In the genomic region with DNA sequence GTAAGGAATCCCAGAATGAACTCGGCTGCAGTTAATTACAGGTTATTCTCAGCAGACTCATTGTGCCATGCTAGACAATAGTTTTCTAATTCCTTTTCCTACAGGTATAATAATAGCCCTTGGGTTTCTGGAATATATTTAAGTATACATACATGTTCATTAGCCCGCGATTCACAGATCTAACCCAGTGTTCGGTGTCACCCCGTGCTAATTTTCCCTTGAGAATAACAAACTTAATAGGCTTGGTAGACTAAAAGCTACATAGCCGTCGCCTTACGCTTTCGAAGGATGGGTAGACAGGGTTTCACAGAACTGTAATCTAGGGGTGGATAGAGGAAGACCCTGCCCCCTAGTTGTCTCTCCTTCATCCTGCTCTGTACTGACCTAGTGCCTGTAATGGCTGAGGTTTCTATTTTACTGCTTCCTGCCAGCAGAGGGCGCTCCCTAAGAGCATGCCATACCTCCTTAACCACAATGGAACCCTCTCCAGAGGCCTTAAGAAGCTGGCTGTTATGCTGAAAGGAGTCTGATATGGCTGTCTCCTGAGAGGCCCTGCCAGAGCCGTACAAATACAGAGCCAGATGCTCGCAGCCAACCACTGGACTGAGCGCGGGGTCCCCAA, we compare ENCODE assay signal across 9 mouse cellular contexts. TPM values are rescaled to one million over a fixed set of nuclear protein-coding genes. Genes with fewer than 3 reads are reported as not detected.
A peak's percentile ranks its signal among the peaks of the same experiment; 100 is the strongest.
DNase-seq lines count a peak whose midpoint lies in the region; ATAC-seq and TF ChIP-seq lines count a peak whose summit lies in the region.
"Had no signal": no experiment of that assay in that cellular context is flagged by ENCODE, and none has a peak within 500 bp of the region (broad histone marks: within the 10 kb centered on the region; RNA-seq: fewer than 3 reads in every experiment).

No protein-coding gene starts in this region.

- no peak for TF ChIP-seq EP300 in MEL (IDR thresholded peaks at IDR 0.05; ENCODE audit: low read depth in 1 of 2, low read length in 2 of 2)

- WGBS in forebrain, embryonic 16.5 days: 46% methylated on average over 14 of the region's 14 CpGs
- 59% methylated on average over 14 of the region's 14 CpGs for WGBS in lung, adult 2 months

- no peaks in the 10 kb centered on the region for H3K9me3 ChIP-seq in MEL (replicated peaks; ENCODE audit: insufficient read depth, low read length)
- peaks cover 3% of the 10 kb centered on the region; the same call in 1 of the 2 replicates for H3K9me3 ChIP-seq in forebrain, embryonic 16.5 days (ENCODE audit: control insufficient read depth, low read length)
- H3K9me3 ChIP-seq: liver, embryonic 15.5 days had no signal

- H3K79me2 ChIP-seq in MEL (ENCODE audit: control insufficient read depth, insufficient read depth, low read length, poor library complexity): no peaks in the 10 kb centered on the region

- TF ChIP-seq CTCF in MEL (IDR thresholded peaks at IDR 0.05 in 2 of 3, conservative IDR thresholded peaks at IDR 0.05 in 1 of 3; ENCODE audit: control insufficient read depth in 1 of 3, insufficient read depth in 1 of 3, low read depth in 2 of 3, low read length in 3 of 3, poor library complexity in 1 of 3, severe bottlenecking in 1 of 3): peak; percentile 64 to 78 (median 76)
- TF ChIP-seq CTCF in lung, adult 2 months (IDR thresholded peaks at IDR 0.05; ENCODE audit: insufficient read depth, low read length): peak; percentile 70

- H3K4me3 ChIP-seq in MEL (ENCODE audit: control insufficient read depth in 1 of 2, insufficient read depth in 1 of 2, low read depth in 2 of 2, low read length in 2 of 2): no peak overlapping the region
- H3K4me3 ChIP-seq in forebrain, embryonic 16.5 days (replicated peaks; ENCODE audit: low read length): no peak overlapping the region
- no peak overlapping the region for H3K4me3 ChIP-seq in lung, adult 2 months (replicated peaks; ENCODE audit: extremely low read depth, low read depth, low read length)
- H3K4me3 ChIP-seq: liver, embryonic 15.5 days had no signal

- no peaks in the 10 kb centered on the region for H3K36me3 ChIP-seq in MEL (ENCODE audit: control insufficient read depth in 1 of 2, insufficient read depth in 2 of 2, low read length in 2 of 2)
- no peaks in the 10 kb centered on the region for H3K36me3 ChIP-seq in forebrain, embryonic 16.5 days (ENCODE audit: control insufficient read depth, insufficient read depth)
- H3K36me3 ChIP-seq: liver, embryonic 15.5 days had no signal

- peak; percentile 72 for ATAC-seq in forebrain, embryonic 16.5 days
- ATAC-seq in neutrophil, adult 5-6 weeks (ENCODE audit: extremely low read depth, insufficient number of reproducible peaks, low FRiP score, poor library complexity, severe bottlenecking): peak; percentile 50

- TF ChIP-seq RAD21 in MEL (IDR thresholded peaks at IDR 0.05; ENCODE audit: low read depth, low read length): peak; percentile 57

- H3K4me1 ChIP-seq in MEL (ENCODE audit: control insufficient read depth in 1 of 2, insufficient read depth in 2 of 2, low read length in 2 of 2): no peaks in the 10 kb centered on the region
- H3K4me1 ChIP-seq in forebrain, embryonic 16.5 days (replicated peaks; ENCODE audit: control insufficient read depth, insufficient read depth, low read length): no peaks in the 10 kb centered on the region
- peaks cover 2% of the 10 kb centered on the region for H3K4me1 ChIP-seq in lung, adult 2 months (ENCODE audit: control insufficient read depth, insufficient read depth, low read length)
- H3K4me1 ChIP-seq: liver, embryonic 15.5 days had no signal

- no peaks in the 10 kb centered on the region for H3K27me3 ChIP-seq in MEL (ENCODE audit: control insufficient read depth in 1 of 2, insufficient read depth in 2 of 2, low read length in 2 of 2)
- H3K27me3 ChIP-seq in forebrain, embryonic 16.5 days (replicated peaks; ENCODE audit: control insufficient read depth, insufficient read depth, low read length): no peaks in the 10 kb centered on the region
- H3K27me3 ChIP-seq: liver, embryonic 15.5 days had no signal

- H3K27ac ChIP-seq in MEL (ENCODE audit: control insufficient read depth, low read depth, low read length): no peak overlapping the region
- H3K27ac ChIP-seq in forebrain, embryonic 16.5 days (ENCODE audit: low read length): no peak overlapping the region
- H3K27ac ChIP-seq: liver, embryonic 15.5 days had no signal

- peak; percentile 61 for DNase-seq in MEL (ENCODE audit: low read depth, low spot score)
- peak; percentile 79 to 84 for DNase-seq in cerebellum, adult 18-20 months
- DNase-seq in heart, postnatal 14 days: peak; percentile 79 to 84
- peak; percentile 79 for DNase-seq in layer of hippocampus, adult 11-12 months (ENCODE audit: low spot score)
- peak; percentile 76 for DNase-seq in lung, adult 2 months
- peak; percentile 81 for DNase-seq in thymus, postnatal 0 days (ENCODE audit: low spot score)

- H3K9ac ChIP-seq in MEL (ENCODE audit: control insufficient read depth, low read depth, low read length, poor library complexity, severe bottlenecking): no peak overlapping the region
- H3K9ac ChIP-seq in forebrain, embryonic 16.5 days (replicated peaks; ENCODE audit: low read depth, low read length): no peak overlapping the region
- H3K9ac ChIP-seq: liver, embryonic 15.5 days had no signal

- no peak for TF ChIP-seq POLR2A in MEL (IDR thresholded peaks at IDR 0.05; ENCODE audit: control insufficient read depth in 1 of 2, insufficient read depth in 1 of 2, low read depth in 1 of 2, low read length in 2 of 2, poor library complexity in 1 of 2)
- no peak for TF ChIP-seq POLR2A in lung, adult 2 months (IDR thresholded peaks at IDR 0.05; ENCODE audit: borderline replicate concordance, extremely low read depth, low read depth, low read length)

- intact Hi-C loops in heart, postnatal 14 days (cut with DNase I): loop anchor here (2.0 to 5.0 kb wide), 3 partner anchors 106 to 250 kb away; no protein-coding TSS in a partner anchor

- H3K4me2 ChIP-seq in forebrain, embryonic 16.5 days (ENCODE audit: low read length): no peak overlapping the region
- H3K4me2 ChIP-seq: liver, embryonic 15.5 days had no signal

TF ChIP-seq in MEL, 35 proteins besides CTCF, POLR2A, EP300 and RAD21:
- TF ChIP-seq MXI1 (IDR thresholded peaks at IDR 0.05; ENCODE audit: low read depth, low read length): no peak
- no peak for TF ChIP-seq USF2 (IDR thresholded peaks at IDR 0.05; ENCODE audit: borderline replicate concordance in 1 of 2, insufficient read depth in 1 of 2, low read depth in 1 of 2, low read length in 2 of 2)
- no peak for TF ChIP-seq JUND (IDR thresholded peaks at IDR 0.05; ENCODE audit: low read depth, low read length)
- no peak for TF ChIP-seq ETS1 (IDR thresholded peaks at IDR 0.05; ENCODE audit: low read depth, low read length)
- peak; percentile 49 for TF ChIP-seq ZC3H11A (IDR thresholded peaks at IDR 0.05; ENCODE audit: low read depth, low read length)
- peak; percentile 82 for TF ChIP-seq SMC3 (IDR thresholded peaks at IDR 0.05; ENCODE audit: low read depth, low read length)
TF ChIP-seq in MEL: peak in this region for 2.

RNA-seq across cellular contexts. Expression of a gene that starts 49.8 kb away (rescaled TPM):
- not detected in 2 replicates for total RNA-seq in MEL (2012; rRNA removed)
- polyA plus RNA-seq in MEL (2012; ENCODE audit: insufficient read depth in 1 of 2, insufficient read length in 2 of 2, low read depth in 1 of 2, low replicate concordance in 2 of 2, missing spikeins in 1 of 2): not detected
- polyA plus RNA-seq in forebrain, embryonic 16.5 days (2015; fragmentation: Nextera tagmentation; extraction: Ambion mirVana): 0.53 TPM in 1 of 2 replicates, not detected in the other
- total RNA-seq in heart, postnatal 14 days (2021): not detected
- 0.18 TPM in 1 of 2 replicates, not detected in the other for polyA plus RNA-seq in lung, adult 2 months (2012; rRNA removed)
- total RNA-seq in neutrophil, adult 5-6 weeks (2017): not detected in 2 replicates
- polyA plus RNA-seq in thymus, postnatal 0 days (2015; fragmentation: Nextera tagmentation; extraction: Ambion mirVana): 0.83 and 0.84 TPM in 2 replicates

RNA-seq across cellular contexts. Expression of a gene that starts 53.3 kb away (rescaled TPM):
- not detected in 2 replicates for total RNA-seq in MEL (2012; rRNA removed)
- polyA plus RNA-seq in MEL (2012; ENCODE audit: insufficient read depth in 1 of 2, insufficient read length in 2 of 2, low read depth in 1 of 2, low replicate concordance in 2 of 2, missing spikeins in 1 of 2): not detected
- polyA plus RNA-seq in forebrain, embryonic 16.5 days (2015; fragmentation: Nextera tagmentation; extraction: Ambion mirVana): not detected in 2 replicates
- not detected for total RNA-seq in heart, postnatal 14 days (2021)
- 0.11 TPM in 1 of 2 replicates, not detected in the other for polyA plus RNA-seq in lung, adult 2 months (2012; rRNA removed)
- 0.25 TPM in 1 of 2 replicates, not detected in the other for total RNA-seq in neutrophil, adult 5-6 weeks (2017)
- 0.13 and 0.31 TPM in 2 replicates for polyA plus RNA-seq in thymus, postnatal 0 days (2015; fragmentation: Nextera tagmentation; extraction: Ambion mirVana)
